Mouse (Mus musculus) gastrocnemius, adult 18-20 months (tissue): ENCODE measurements around the gene Nudt13. TPM values are rescaled to one million over a fixed set of nuclear protein-coding genes. Genes with fewer than 3 reads are reported as not detected.
"Not testable (repeated sequence)": the region's sequence is repeated elsewhere in the genome, so short reads cannot be mapped to it uniquely, and the experiment has no call there.

ENCODE experiments used
- DNase-seq: peaks from one replicate; pipeline ENCODE4 v3.0.0; 2021; ENCODE audit warnings: low spot score
- long read RNA-seq, 2 experiments: library from polyadenylated mRNA; stranded (forward); transcript quantifications; one replicate each; pipeline ENCODE4 v2.0.0; 2021
- total RNA-seq, 2 experiments: library from RNA; stranded (reverse); gene quantifications; 2 replicates each; pipeline ENCODE4 v1.2.3; 2021

The Nudt13 gene
- total RNA-seq: 10 to 100 TPM; 29.7 to 32.8 TPM
- long read RNA-seq, experiment 1, partial matches to known transcripts: 0 of 13 reads
- long read RNA-seq, experiment 1, other reads (novel, unspliced or antisense): 9 of 13 reads
- long read RNA-seq, experiment 2, transcript Nudt13-201 (9 exons, 2,494 nt): major isoform, 7 of 13 reads
- long read RNA-seq, experiment 2, partial matches to known transcripts: 0 of 13 reads
- long read RNA-seq, experiment 2, other reads (novel, unspliced or antisense): 6 of 13 reads

GRCm38 (mm10) chr14:20294117-20294892 lies at the start of gene Nudt13:
Gene Nudt13, plus strand, starts transcription at chr14:20294697.
- DNase-seq: peak; percentile 94

GRCm38 (mm10) chr14:20245318-20245717 lies 49.2 kb upstream of the Nudt13 start:
- DNase-seq: peak; percentile 52

GRCm38 (mm10) chr14:20245861-20246260 lies 48.6 kb upstream of the Nudt13 start:
- DNase-seq: no peak

- peak; percentile 76 for DNase-seq
Measured at GRCm38 (mm10) chr14:20246811-20247266, 47.7 kb upstream of the Nudt13 start.

GRCm38 (mm10) chr14:20248001-20248400 lies 46.5 kb upstream of the Nudt13 start:
- no peak for DNase-seq

GRCm38 (mm10) chr14:20250237-20251171 lies 44.0 kb upstream of the Nudt13 start:
- DNase-seq: no peak

- DNase-seq: peak; percentile 74
Measured at GRCm38 (mm10) chr14:20258185-20259113, 36.0 kb upstream of the Nudt13 start.

- no peak for DNase-seq
Measured at GRCm38 (mm10) chr14:20262346-20262745, 32.2 kb upstream of the Nudt13 start.

GRCm38 (mm10) chr14:20268421-20268820 lies 26.1 kb upstream of the Nudt13 start:
- DNase-seq: no peak

GRCm38 (mm10) chr14:20269082-20269809 lies 25.3 kb upstream of the Nudt13 start, which contains the start of gene Kcnk16:
Gene Kcnk16, minus strand, starts transcription at chr14:20269199.
- DNase-seq: no peak

GRCm38 (mm10) chr14:20291391-20291790 lies 3.1 kb upstream of the Nudt13 start:
- no peak for DNase-seq

GRCm38 (mm10) chr14:20294947-20295346 lies 450 bp downstream of the Nudt13 start:
- DNase-seq: no peak

GRCm38 (mm10) chr14:20297616-20298015 lies 3.1 kb downstream of the Nudt13 start:
- DNase-seq: no peak

- DNase-seq: peak; percentile 56
Measured at GRCm38 (mm10) chr14:20298131-20298530, 3.6 kb downstream of the Nudt13 start.

- not testable (repeated sequence) for DNase-seq
Measured at GRCm38 (mm10) chr14:20305085-20305484, 10.6 kb downstream of the Nudt13 start.

GRCm38 (mm10) chr14:20315137-20315536 lies 20.6 kb downstream of the Nudt13 start:
- no peak for DNase-seq

GRCm38 (mm10) chr14:20319420-20319819 lies 24.9 kb downstream of the Nudt13 start:
- DNase-seq: peak; percentile 16

GRCm38 (mm10) chr14:20324196-20324595 lies 29.7 kb downstream of the Nudt13 start:
- no peak for DNase-seq

GRCm38 (mm10) chr14:20328474-20328873 lies 34.0 kb downstream of the Nudt13 start:
- no peak for DNase-seq

- DNase-seq: no peak
Measured at GRCm38 (mm10) chr14:20331316-20331715, 36.8 kb downstream of the Nudt13 start.
